Mouse (Mus musculus): ENCODE results near the gene Pxmp4. TPM values are rescaled to one million over a fixed set of nuclear protein-coding genes. Genes with fewer than 3 reads are reported as not detected.

Gene Pxmp4
- polyA plus RNA-seq, 1 experiment from 2014 or later, result 18.5 TPM

- H3K27ac ChIP-seq, result no peak within 1 kb of the TSS
- H3K36me3 ChIP-seq (replicated peaks; ENCODE audit: control insufficient read depth, insufficient read depth), result no peaks in the 10 kb centered on the region
- no peaks in the 10 kb centered on the region for H3K9me3 ChIP-seq (ENCODE audit: control insufficient read depth, low read length)
- ATAC-seq (ENCODE audit: low FRiP score) (no peak), DNase-seq (ENCODE audit: low spot score) (no peak)
- peaks cover 12% of the 10 kb centered on the region for H3K4me1 ChIP-seq (replicated peaks; ENCODE audit: control insufficient read depth, insufficient read depth, low read length)
- H3K4me3 ChIP-seq (replicated peaks; ENCODE audit: low read length), result no peak within 1 kb of the TSS
- H3K27me3 ChIP-seq (ENCODE audit: control insufficient read depth, insufficient read depth, low read length), result 0 out of 2 replicates have a peak, but pooled peaks cover 9% of the 10 kb centered on the region
- H3K9ac ChIP-seq, result no peak within 1 kb of the TSS
- 94% methylated on average over 10 of the region's 10 CpGs for WGBS
- H3K4me2 ChIP-seq (replicated peaks), result no peak within 1 kb of the TSS
These were observed 56.8 kb downstream of the Pxmp4 start, which contains the start of gene 1700003F12Rik for GRCm38 (mm10) chr2:154546711-154547110. 1700003F12Rik (plus strand) TSS chr2:154547085.

DNA sequence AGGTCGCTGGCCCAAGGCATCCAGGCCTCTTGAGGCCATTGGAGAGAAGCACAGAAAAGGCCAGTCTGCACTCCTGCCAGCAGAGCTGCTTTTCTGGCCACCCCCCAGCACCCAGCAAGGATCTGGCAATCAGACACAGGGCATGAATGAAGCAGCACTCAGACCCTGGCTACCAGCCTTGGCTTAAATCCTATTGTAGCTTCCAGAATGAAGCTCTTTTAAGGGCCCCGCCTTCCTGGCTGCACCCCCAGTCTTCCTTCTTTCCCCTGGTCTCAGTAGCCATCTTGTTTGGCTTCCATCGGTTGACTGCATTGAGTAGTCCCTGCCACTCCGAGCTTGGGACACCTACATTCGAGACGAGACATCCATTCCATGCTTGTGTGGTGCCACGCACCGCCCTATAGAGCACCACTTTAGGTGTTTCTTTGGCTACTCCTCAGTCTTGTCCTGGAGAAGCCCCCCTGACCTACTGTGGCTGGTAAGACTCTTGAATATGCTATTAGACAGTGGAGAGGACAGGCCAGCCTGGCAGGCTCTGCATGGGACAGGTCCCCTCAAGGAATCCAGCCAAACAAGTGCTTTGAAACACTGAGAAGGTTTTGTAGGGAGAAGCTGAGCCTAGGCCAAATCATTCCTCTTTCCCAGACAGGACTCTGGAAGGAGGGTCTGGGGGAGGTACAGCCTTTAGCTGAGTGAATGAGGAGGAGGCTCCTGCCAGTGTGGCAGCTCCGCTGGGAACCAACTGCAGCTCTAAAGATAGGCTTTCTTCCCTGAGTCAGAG, 59.8 kb downstream of the Pxmp4 start:
- H3K36me3 ChIP-seq (replicated peaks; ENCODE audit: control insufficient read depth, insufficient read depth), result no peaks in the 10 kb centered on the region
- peak; percentile 63 for DNase-seq (ENCODE audit: low spot score)
- peak; percentile 73; the same call in 1 of the 2 replicates for ATAC-seq (ENCODE audit: low FRiP score)
- H3K4me1 ChIP-seq (replicated peaks; ENCODE audit: control insufficient read depth, insufficient read depth, low read length), result peaks cover 2% of the 10 kb centered on the region; the same call in 1 of the 2 replicates
- 85% methylated on average over 9 of the region's 9 CpGs for WGBS
- H3K27ac ChIP-seq, result peak overlapping the region; percentile 75
- no peak overlapping the region for H3K4me3 ChIP-seq (replicated peaks; ENCODE audit: low read length)
- no peaks in the 10 kb centered on the region for H3K27me3 ChIP-seq (ENCODE audit: control insufficient read depth, insufficient read depth, low read length)
- H3K9me3 ChIP-seq (ENCODE audit: control insufficient read depth, low read length), result no peaks in the 10 kb centered on the region
- no peak overlapping the region for H3K9ac ChIP-seq
- H3K4me2 ChIP-seq (replicated peaks), result no peak overlapping the region

DNA sequence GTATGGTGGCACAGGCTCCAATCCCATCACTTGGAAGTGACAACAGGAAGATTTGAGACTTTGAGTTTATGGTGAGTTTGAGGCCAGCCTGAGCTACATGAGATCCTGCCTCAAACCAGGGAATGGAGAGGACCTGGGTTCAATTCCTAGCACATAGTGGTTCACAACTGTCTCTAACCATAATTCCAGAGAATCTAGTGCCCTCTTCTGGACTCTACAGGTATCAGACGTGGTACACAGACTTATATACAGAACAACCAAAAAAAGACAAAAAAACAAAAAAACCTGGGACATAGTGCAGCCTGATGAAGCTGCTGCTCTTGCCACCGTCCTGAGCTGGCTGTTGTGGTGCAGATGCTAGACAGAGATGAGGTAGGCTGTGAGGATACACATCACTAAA, 61.9 kb downstream of the Pxmp4 start:
- DNase-seq (ENCODE audit: low spot score) (no peak), ATAC-seq (ENCODE audit: low FRiP score) (no peak)
- Histone ChIP-seq H3K27ac (no peak overlapping the region), H3K9me3 (ENCODE audit: control insufficient read depth, low read length) (no peaks in the 10 kb centered on the region), H3K4me1 (replicated peaks; ENCODE audit: control insufficient read depth, insufficient read depth, low read length) (peaks cover 12% of the 10 kb centered on the region), H3K4me3 (replicated peaks; ENCODE audit: low read length) (no peak overlapping the region), H3K27me3 (ENCODE audit: control insufficient read depth, insufficient read depth, low read length) (no peaks in the 10 kb centered on the region), H3K4me2 (replicated peaks) (no peak overlapping the region), H3K36me3 (replicated peaks; ENCODE audit: control insufficient read depth, insufficient read depth) (peaks cover 6% of the 10 kb centered on the region), H3K9ac (no peak overlapping the region)
- 80% methylated on average over 2 of the region's 2 CpGs for WGBS

GRCm38 (mm10) chr2:154539720-154540119, 63.8 kb downstream of the Pxmp4 start:
- 72% methylated on average over 3 of the region's 3 CpGs for WGBS
- peak; percentile 66 for DNase-seq (ENCODE audit: low spot score)

DNA sequence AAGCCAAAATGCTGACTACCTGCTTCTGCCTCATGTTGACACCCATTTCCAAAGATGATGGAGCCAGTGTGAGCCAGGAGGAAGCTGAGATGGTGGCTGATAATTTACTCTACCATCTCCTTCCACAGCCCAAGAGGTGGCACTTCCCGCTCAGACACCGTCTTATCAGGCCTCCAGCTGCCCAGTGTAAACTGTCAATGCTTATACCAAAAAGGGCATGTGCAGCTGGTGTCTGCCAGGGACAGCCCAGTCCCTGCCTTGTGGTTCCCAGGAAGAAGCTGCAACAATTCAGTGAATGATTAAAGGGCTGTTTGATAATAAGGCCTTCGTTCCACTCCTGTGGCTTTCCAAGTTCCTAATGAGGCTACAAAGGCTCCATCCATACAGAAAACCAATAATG, 64.8 kb downstream of the Pxmp4 start:
- Histone ChIP-seq H3K27me3 (ENCODE audit: control insufficient read depth, insufficient read depth, low read length) (no peaks in the 10 kb centered on the region), H3K4me1 (replicated peaks; ENCODE audit: control insufficient read depth, insufficient read depth, low read length) (peaks cover 12% of the 10 kb centered on the region), H3K9ac (0 out of 2 replicates have a peak overlapping the region, but pooled peaks have one; percentile 31), H3K4me2 (replicated peaks) (no peak overlapping the region), H3K9me3 (ENCODE audit: control insufficient read depth, low read length) (no peaks in the 10 kb centered on the region), H3K4me3 (replicated peaks; ENCODE audit: low read length) (no peak overlapping the region), H3K27ac (peak overlapping the region; percentile 49), H3K36me3 (replicated peaks; ENCODE audit: control insufficient read depth, insufficient read depth) (peaks cover 34% of the 10 kb centered on the region)
- WGBS, result 34% methylated on average over 3 of the region's 3 CpGs
- no peak for DNase-seq (ENCODE audit: low spot score)
- no peak for ATAC-seq (ENCODE audit: low FRiP score)

More at GRCm38 (mm10) chr2:154539720-154540119, 63.8 kb downstream of the Pxmp4 start:
- H3K36me3 ChIP-seq (replicated peaks; ENCODE audit: control insufficient read depth, insufficient read depth), result peaks cover 25% of the 10 kb centered on the region
- no peak overlapping the region for H3K4me3 ChIP-seq (replicated peaks; ENCODE audit: low read length)
- no peak overlapping the region for H3K27ac ChIP-seq
- no peaks in the 10 kb centered on the region for H3K27me3 ChIP-seq (ENCODE audit: control insufficient read depth, insufficient read depth, low read length)
- no peak overlapping the region for H3K4me2 ChIP-seq (replicated peaks)
- no peaks in the 10 kb centered on the region for H3K9me3 ChIP-seq (ENCODE audit: control insufficient read depth, low read length)
- ATAC-seq (ENCODE audit: low FRiP score), result no peak
- peaks cover 12% of the 10 kb centered on the region for H3K4me1 ChIP-seq (replicated peaks; ENCODE audit: control insufficient read depth, insufficient read depth, low read length)
- H3K9ac ChIP-seq, result no peak overlapping the region

GRCm38 (mm10) chr2:154538310-154538709, 65.2 kb downstream of the Pxmp4 start:
- Histone ChIP-seq H3K4me1 (replicated peaks; ENCODE audit: control insufficient read depth, insufficient read depth, low read length) (peaks cover 12% of the 10 kb centered on the region), H3K36me3 (replicated peaks; ENCODE audit: control insufficient read depth, insufficient read depth) (peaks cover 38% of the 10 kb centered on the region), H3K27me3 (ENCODE audit: control insufficient read depth, insufficient read depth, low read length) (no peaks in the 10 kb centered on the region), H3K9ac (0 out of 2 replicates have a peak overlapping the region, but pooled peaks have one; percentile 31), H3K4me3 (replicated peaks; ENCODE audit: low read length) (no peak overlapping the region), H3K4me2 (replicated peaks) (no peak overlapping the region), H3K27ac (peak overlapping the region; percentile 49), H3K9me3 (ENCODE audit: control insufficient read depth, low read length) (no peaks in the 10 kb centered on the region)
- DNase-seq (ENCODE audit: low spot score) (no peak), ATAC-seq (ENCODE audit: low FRiP score) (no peak)
- 50% methylated on average over 2 of the region's 2 CpGs for WGBS

Other genes with a start within 250 kb of the Pxmp4 start
- 14.2 and 20.3 TPM in 2 replicates for gene Cdk5rap1, start 230.7 kb downstream of the Pxmp4 start, polyA plus RNA-seq (2014; fragmentation: Nextera tagmentation; extraction: Ambion mirVana)
- 7.0 and 7.1 TPM in 2 replicates for gene Snta1, start 195.6 kb downstream of the Pxmp4 start, polyA plus RNA-seq (2014; fragmentation: Nextera tagmentation; extraction: Ambion mirVana)
- 44.6 and 48.0 TPM in 2 replicates for gene Cbfa2t2, start 167.2 kb downstream of the Pxmp4 start, polyA plus RNA-seq (2014; fragmentation: Nextera tagmentation; extraction: Ambion mirVana)
- gene 1700003F12Rik, start 56.6 kb downstream of the Pxmp4 start, polyA plus RNA-seq (2014; fragmentation: Nextera tagmentation; extraction: Ambion mirVana), result 1.5 and 1.6 TPM in 2 replicates
- 0.12 and 0.22 TPM in 2 replicates for gene Actl10, start 51.9 kb downstream of the Pxmp4 start, polyA plus RNA-seq (2014; fragmentation: Nextera tagmentation; extraction: Ambion mirVana)
- 13.6 and 15.2 TPM in 2 replicates for gene Necab3, start 44.8 kb downstream of the Pxmp4 start, polyA plus RNA-seq (2014; fragmentation: Nextera tagmentation; extraction: Ambion mirVana)
- 2.2 and 2.4 TPM in 2 replicates for gene E2f1, start 33.8 kb downstream of the Pxmp4 start, polyA plus RNA-seq (2014; fragmentation: Nextera tagmentation; extraction: Ambion mirVana)
- 2.0 and 2.4 TPM in 2 replicates for gene Zfp341, start 9.6 kb upstream of the Pxmp4 start, polyA plus RNA-seq (2014; fragmentation: Nextera tagmentation; extraction: Ambion mirVana)
- gene 4930519P11Rik, start 9.7 kb upstream of the Pxmp4 start, polyA plus RNA-seq (2014; fragmentation: Nextera tagmentation; extraction: Ambion mirVana), result 0.47 and 0.59 TPM in 2 replicates
- gene Chmp4b, start 48.0 kb upstream of the Pxmp4 start, polyA plus RNA-seq (2014; fragmentation: Nextera tagmentation; extraction: Ambion mirVana), result 23.2 and 23.4 TPM in 2 replicates
- gene Gm14214, start 166.3 kb upstream of the Pxmp4 start, polyA plus RNA-seq (2014; fragmentation: Nextera tagmentation; extraction: Ambion mirVana), result not detected in 2 replicates
- gene Raly, start 187.4 kb upstream of the Pxmp4 start, polyA plus RNA-seq (2014; fragmentation: Nextera tagmentation; extraction: Ambion mirVana), result 36.2 and 41.0 TPM in 2 replicates
- gene a, start 187.7 kb upstream of the Pxmp4 start, polyA plus RNA-seq (2014; fragmentation: Nextera tagmentation; extraction: Ambion mirVana), result 0.93 and 1.3 TPM in 2 replicates

Data from hindbrain, embryonic 14.5 days (tissue).